Mouse (Mus musculus): ENCODE measurements around the gene Spp2. TPM values are rescaled to one million over a fixed set of nuclear protein-coding genes. Genes with fewer than 3 reads are reported as not detected.
A peak's percentile ranks its signal among the peaks of the same experiment; 100 is the strongest.

Spp2 gene
- polyA plus RNA-seq (2017; shearing (Covaris generic)): not detected

DNA sequence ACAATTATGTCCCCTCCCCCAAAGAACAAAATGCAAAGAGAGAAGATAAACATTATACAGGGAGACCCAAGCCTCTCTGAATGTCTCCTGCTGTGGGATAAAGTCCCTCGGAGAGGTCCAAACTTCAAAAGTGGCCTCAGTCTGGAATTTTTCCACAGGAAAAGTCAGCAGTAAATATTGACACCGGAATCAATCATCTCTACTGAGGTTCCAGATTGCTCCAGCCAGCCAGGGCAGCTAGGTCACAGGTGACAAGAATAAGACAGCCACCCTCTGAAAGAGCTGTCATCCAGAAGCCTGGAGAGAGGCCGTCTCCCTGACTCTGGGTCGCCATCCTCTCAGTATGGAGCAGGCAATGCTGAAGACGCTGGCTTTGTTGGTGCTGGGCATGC is at the start of gene Spp2:
Gene Spp2 (plus strand): TSS at position 155 of the 392 bp plus-strand sequence.
- no peak for ATAC-seq

DNA sequence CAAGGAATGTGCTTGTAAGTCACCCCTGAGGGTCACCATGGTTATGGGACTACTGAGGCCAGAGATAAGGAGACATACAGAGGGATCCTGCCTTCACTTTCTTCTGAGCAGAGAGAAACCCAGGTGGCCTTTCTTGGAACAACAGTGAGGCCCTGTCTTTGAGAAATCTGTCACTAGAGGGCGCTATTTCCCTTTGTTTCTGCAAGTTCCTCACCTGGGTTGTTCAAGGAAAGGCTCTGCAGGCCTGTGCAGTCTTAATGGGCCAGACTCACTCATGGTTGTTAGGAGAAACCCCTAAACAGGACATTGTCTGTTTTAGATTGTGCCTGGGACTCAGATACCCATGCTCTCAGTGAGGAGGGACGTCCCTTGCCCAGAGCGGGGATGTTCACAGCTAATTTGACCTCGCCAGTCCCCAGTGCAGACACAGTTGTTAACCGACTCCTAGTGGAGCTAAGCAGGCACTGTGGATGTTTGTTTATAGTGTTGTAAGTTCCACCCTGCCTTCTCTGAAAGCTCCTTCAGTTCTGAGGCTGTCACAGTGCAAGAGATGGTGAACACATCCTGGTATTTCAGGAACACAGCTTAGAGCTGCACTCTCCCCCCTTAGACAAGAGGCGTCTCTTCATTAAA is 49.2 kb upstream of the Spp2 start:
- ATAC-seq: no peak

DNA sequence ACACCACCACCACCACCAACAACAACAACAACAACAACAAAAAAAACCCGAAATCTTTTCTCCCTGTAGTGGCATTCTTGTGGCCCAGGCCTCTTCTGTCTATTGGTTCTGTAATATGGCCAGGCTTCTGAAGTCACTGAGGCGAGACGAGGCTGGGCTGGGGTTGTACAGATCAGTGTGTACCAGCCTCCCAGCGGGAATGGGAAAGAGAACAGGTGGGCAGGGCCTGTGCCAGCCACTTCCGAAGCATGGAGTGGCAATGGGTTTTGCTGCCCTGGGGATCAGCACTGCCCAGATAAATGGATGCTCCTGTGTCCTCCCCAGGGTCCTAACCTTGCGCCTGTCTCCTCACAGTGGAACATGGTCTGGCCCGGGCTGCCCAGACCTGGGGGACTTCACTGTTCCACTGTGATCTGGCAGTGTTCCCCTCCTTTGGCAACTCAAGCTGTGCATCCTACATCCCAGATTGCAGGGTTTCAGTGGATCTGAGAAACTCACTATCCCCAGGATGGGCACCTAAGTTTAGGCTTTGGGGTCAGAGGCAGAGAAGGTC is 48.6 kb upstream of the Spp2 start:
- no peak for ATAC-seq

DNA sequence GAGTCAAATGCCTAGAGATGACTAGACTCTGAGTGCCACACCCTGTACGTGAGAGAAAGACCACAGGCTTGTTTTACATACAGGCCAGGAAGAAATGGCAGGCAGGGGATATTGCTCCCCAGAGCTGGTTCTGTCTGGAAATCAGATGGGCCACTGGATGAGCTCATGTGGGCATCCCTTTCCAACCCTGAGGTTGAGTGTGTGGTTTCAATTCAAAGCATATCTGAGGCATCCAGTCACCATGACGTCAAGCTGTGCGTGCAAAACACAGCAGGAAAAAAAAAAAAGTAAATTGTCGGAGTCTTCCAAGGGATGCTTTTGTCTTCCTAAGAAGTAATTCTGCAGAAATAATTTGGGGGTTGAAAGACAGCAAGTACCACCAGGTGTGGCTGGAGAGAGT is 45.7 kb upstream of the Spp2 start:
- ATAC-seq: no peak

DNA sequence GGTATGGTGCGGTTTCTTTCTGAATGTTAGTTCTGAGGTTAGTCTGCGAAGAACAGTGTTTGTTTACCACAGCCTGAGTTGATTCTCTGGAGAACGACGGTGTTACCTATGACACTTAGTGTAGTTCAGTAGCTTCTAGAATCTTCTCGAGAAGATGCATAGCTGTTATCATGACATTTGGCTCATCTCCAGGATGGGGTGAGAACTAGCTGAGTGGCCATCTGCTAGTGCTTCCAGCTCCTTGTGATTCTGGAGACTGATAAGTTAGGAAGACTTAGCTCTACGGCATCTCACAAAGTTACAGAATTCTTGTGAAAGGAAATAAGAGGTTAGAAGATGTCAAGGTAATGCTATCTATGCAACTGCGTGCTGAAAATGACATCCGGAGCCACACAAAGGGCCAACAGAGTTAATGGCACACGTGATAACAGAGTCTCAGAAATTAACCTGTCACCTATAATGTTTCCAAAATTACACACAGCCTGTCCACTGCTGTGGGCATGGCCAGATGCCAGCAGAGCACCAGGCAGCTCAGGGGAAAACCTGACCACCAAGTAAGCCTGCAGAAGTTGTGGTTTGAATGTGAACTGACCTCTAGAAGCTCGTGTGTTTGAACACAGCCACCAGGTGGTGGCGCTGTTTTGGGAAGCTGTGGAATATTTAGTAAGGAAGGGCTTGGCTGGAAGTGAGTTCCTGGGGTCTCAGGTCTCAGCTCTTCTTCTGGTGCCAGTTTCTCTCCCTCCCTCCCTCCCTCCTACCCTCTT is 39.7 kb upstream of the Spp2 start:
- ATAC-seq: no peak

DNA sequence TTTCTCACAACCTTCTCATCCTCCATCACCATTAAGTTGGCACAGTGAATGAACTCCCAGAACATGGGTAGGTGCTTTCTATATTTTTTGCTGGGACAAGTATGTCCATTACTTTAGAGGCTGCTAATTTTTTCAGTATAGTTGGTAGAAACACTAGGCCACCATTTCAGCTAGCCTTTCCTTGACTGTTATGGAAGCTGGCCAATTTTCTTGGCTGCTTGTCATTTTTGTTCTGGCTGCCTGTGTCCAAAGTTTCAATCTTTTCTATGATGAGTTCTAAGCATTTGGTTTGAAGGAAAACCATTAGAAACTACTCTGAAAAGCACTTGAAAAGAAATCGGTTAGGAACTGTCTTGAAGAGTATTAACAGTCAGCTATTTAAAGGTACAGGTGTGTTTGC is 28.3 kb upstream of the Spp2 start:
- no peak for ATAC-seq

DNA sequence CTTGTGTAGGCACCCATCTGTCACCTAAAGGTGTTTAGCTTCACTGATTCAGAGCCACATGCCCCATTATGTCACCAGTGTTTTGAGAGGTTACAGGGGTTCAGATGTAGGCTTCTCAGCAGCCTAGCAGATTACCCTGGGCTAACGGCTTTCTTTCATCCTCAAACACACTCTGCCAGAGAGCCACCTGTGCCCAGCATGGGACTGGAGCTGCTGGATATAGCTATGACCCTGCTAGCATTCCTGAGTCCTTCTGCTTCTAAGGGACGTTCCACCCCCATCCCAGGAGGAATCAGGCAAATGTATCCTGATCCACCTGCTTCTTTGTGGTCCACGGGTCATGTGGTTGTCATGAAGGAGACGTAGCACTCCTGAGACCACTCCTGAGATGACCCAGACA is 15.1 kb upstream of the Spp2 start:
- ATAC-seq: no peak

DNA sequence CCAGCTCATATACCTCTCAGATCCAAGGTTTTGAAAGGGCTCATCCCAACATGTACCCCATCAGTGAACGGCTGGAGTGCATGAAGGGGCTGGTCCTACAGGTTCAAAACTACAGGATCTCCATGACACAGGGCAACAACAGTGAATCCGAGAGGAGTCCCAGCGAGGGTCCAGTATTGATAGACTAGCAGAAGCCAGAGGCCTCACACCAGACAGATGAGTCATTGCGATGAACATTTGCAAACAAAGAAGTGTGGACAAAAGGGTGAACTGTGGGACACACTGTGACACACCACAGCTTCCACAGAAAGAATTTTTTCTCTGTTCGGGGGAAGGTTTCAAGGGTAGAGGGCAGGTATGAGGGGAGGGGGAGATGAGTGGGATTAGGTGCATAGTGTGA is 13.4 kb upstream of the Spp2 start:
- no peak for ATAC-seq

DNA sequence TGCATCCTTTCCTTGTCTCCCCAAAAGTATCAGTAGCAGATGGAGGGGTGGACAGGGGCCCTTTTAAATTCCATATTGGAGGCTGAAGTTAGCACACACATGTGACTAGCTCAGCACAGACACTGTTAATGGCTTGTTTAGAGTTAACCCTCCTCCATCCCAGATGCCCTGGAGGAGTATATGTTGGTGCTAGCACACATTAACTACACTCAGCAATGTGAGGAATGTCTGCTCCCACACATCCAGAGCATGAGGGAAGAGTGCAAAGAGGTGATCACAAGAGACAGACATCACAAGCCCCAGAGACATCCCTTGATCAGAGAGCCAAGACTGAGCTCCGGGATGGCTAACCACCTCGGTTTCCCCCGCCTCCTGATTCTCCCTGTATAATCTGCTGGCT is 3.4 kb upstream of the Spp2 start:
- no peak for ATAC-seq

DNA sequence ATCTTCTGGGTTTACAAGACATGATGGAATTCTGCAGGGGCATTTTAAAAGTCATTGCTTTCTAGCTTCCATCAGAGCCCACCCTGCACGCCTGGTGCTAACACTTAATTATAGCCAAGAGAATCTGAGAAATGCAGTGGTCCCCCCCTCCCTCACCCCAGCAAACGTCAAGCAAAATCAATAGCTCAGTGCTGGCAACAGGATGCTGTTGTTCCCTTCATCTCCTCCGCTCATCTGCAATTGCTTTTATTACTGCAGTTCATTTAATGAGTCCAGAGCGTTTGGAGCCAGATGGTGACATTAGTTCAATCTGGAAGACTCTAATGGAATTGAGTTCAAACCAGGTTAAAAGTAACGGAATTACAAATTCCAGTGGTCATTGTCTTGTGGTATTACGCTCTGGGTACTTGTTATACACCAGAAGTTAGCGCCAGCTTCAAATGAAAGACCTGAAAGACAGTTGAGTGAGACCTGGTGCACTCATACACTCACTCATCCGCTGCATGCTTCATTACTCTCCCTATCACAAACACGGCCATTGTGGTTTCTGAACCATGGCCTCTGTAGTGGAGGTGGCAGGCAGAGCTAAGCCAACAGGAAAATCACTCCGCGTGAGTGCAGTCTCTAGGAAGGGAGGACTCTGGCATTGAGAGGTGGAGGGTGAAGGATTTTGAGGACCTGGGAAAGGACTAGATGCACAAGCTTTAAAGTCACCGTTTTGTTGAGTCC is 519 bp upstream of the Spp2 start:
- no peak for ATAC-seq

DNA sequence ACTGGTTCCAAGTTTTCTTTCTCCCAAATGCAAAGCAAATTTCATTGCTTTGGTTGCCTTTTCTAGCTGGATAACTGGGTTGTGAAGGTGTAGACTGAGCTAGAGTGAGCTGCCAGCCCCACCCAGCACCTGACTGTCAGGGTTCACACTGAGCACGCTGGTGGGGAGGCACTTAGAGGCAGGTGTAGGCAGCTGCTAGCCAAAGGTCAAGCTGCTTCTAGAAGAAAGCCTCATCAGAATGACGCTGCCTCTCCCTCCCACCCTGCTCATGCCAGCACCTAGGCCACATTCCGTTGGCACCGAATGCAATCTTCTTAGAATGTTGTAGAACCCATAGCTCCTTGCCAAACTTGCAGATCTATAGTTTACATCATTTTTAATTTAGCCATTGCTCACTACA is 1.6 kb downstream of the Spp2 start:
- no peak for ATAC-seq

DNA sequence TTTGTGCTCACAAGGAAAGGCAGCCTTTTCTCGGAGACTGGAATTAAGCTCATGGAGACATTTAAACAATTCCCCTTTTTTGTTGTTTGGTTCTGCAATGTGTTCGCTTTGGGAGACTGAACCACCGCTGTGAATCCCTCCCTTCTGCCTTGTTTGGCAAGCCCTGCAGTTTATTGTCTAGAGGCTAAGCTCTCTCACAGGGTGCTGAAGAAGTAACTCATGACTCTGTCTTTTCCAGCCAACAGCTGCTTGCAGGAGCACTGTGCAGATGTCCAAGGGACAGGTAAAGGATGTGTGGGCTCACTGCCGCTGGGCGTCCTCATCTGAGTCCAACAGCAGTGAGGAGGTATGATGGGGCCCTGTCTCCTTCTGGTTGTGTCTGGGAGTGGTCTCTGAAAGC is 5.3 kb downstream of the Spp2 start:
- ATAC-seq: no peak

DNA sequence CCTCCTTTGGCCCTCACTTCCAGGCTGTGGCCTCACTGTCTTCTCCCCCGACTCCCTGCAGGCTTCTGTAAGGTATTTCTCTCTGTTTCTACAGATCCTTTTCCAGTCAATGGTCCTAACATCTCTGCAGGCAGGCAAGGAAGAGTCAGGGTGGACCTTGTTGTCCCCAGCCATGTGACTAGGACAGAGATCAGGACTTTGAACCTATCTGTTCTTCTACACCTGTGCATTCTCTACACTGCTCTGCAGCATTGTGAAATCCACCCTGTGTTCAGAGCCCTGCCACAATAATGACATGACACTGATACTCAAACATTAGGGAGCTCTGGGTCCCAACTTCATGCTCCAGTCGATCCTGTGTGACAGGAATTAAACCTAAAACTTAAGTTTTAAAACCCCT is 12.2 kb downstream of the Spp2 start:
- ATAC-seq: no peak

DNA sequence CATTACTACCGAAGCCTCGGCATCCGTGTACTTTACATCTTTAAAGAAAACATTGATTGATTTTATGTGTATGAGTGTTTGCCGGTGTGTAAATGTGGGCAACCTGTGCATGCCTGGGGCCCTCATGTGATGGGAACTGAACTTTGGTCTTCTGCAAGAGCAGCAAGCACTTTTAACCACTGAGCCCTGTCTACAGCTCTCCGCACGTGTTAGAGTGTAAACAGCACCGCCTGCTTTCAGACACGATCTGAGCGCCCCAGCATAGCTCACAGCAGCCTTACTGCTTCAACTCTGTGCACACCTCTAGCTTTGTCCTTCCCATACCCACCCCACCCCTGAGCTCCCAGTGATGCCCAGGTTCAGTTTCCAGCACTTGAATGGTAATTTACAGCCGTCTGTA is 15.3 kb downstream of the Spp2 start:
- no peak for ATAC-seq

DNA sequence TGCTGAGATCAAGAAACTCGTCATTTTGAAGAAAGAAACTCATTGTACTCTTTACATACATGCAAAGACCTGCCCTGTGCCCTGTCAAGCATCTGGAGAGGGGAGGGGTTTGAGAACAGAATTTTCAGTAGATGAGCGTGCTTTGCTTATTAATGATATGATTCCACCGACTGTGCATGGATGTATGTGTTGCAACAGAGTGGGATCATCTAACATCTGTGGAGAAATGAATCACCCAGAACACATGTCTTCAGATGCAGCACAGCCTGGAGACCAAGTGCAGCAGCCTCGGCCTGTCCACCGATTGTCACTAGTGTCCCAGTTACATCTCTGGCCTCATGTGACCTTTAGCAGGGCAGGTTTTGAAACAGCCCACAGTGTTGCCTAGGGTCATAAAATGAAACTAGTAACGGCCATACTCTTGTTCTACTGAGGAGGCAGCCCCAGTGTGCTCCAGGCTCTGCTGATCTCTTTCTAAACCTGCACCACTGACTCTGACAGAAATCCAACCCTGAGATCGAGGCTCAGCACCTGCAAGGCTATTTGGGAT is 16.2 kb downstream of the Spp2 start:
- ATAC-seq: no peak

DNA sequence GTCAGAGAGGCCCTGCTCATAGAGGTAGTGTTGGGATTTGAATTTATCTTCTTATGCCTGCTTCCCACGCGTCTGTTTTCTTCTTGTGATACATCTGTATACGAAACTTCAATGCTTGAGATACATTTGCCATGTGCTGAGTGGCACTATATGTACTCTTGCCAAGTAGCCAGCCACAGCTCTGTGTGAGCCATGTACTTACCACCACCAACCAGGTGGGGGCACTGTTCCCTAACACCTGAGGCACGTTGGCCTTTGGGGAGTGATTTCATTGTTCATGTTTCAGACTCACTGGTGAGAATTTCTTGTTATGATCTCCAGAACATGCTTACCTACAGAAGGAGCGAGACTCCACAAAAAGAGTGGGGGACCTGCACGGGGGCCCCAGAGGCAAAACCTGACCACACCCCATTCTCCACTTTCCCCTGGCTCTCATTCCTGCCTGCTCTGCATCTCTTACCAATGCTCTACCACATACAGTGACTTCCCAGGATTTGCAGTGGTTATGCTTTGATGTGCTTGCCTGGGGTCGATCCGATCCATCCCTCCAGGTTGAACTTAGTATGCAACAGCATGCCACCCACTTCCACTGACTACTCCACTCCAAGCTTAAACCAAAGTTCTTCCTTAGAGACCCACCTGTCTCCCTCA is 18.0 kb downstream of the Spp2 start:
- peak; percentile 54 for ATAC-seq

DNA sequence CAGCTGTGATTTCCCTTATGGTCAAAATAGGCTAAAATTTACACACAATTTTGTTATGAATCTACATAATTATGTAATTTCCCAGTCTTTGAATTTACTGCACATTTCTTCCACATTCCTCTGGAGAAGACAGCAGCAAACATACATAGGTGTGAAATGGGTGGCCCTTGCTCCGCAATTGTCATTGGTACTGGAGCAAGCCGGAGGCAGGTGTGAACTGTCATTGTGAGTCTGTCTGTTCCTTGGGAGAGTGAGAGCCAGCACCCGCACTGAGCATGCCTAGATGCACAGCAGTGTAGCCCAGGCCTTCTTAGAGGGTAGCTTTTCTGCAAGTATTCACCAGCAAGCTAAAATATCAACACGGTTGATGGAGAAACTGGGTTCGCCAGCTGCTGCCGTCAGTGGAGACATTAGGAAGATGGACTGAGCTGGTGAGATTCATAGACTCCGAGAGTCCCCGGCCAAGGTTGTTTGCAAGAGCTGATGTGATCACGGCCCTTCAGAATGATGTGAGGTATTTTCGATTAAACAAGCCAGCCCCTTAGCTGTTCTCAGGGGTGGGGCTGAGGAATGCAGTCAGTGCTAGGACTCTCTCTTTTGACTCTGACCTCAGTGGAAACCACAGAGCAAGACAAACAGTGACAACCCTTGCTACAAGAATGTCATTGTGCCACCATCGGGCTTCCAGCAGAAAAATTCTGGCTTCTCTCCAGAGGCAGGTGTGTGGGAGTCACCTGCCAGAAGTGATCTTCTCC is 21.4 kb downstream of the Spp2 start:
- ATAC-seq: no peak

DNA sequence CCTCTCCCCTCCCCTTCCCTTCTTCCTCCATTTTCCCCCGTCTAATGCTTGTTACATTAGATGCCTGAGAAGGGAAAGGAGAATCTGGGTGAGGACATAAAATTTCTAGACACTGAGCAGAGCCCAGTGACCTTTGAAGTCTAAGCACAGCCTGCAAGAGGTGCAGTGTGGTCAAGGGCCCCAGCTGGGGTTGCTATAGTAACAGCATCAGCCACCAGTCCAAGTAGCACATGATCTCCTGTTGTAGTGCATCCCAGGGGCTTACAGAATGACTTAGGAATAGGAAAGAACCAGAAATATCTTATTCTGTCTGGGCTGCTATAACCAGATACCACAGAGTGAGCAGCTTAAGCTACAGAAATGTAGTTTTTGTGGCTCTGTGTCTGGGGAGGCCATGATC is 22.7 kb downstream of the Spp2 start:
- ATAC-seq: no peak

DNA sequence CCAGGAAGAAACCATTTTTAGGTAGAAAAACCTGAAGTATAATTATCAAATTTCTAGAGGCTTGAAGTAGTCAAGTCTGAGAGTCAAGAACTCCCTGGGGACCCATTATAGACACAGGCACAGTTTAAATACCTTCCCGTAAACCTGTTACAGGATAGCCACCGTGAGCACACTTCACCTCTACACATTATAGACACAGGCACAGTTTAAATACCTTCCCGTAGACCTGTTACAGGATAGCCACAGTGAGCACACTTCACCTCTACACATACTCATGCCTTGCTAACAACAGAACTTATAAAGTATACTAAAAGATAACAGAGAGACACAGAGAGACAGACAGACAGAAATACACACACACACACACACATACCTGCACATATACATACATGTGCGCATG is 24.5 kb downstream of the Spp2 start:
- no peak for ATAC-seq

DNA sequence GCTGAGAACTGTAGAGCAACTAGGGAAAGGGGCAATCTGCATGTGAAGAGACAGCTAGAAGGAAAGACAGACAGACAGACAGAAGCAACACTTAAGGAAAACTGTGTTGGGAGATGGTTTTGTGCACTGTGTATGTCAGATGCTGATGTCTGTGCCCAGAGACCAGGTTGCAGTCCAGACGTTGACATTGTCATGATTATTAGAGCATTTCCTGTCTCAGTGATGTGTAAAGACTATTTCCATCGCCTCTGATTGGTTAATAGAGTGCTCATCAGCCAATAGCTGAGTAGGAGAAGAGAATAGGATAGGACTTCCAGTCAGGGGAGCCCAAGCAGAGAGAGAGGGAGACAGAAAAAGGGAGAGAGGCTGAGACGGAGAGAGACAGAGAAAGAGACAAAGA is 25.8 kb downstream of the Spp2 start:
- ATAC-seq: no peak

DNA sequence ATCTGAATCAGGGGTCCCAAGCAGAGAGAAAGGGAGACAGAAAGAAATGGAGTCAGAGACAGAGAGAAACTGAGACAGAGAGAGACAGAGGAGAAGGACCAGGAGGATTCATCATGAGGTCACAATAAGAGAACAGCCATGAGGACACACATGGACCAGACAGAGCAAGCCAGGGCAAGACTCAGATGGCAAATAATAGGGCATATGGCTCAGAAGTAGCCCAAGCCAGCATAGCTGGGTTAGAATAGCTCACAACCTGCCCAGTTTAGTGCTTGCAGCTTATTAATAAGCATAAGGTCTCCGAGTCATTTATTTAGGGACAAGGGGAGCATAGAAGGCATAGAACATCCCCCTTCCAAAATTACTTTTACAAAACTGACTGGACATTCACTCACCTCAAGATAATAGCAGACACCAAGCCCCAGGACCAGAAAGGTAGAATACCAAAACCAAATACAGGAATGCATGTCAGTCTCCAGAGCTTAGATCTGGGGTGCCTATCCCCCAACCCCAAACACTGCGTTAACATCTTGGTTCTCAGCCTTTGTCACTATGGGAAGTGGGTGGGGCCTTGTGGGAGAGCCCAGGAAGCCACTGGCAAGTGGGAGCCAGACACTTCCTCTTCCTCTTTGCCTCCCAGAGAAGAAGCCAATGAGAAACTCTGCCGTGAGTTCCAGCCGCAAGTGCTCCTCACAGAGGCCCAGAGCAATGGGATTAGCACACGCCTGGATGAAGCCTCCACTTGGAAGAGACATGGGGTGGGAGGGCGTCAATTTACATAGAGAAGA is 26.5 kb downstream of the Spp2 start:
- no peak for ATAC-seq

All from activated CD4-positive, CD25-positive, alpha-beta regulatory T cell, adult 4 months (primary cell).